ENCODE assay signal across 10 mouse cellular contexts in genomic region chr4:83214822-83215558, GRCm38 (mm10).
A peak's percentile ranks its signal among the peaks of the same experiment; 100 is the strongest.
DNase-seq lines count a peak whose midpoint lies in the region; ATAC-seq and TF ChIP-seq lines count a peak whose summit lies in the region.
"Had no signal": no experiment of that assay in that cellular context is flagged by ENCODE, and none has a peak within 500 bp of the region (broad histone marks: within the 10 kb centered on the region; RNA-seq: fewer than 3 reads in every experiment).

No protein-coding gene starts in this region.

- H3K27me3 ChIP-seq in stomach, embryonic 15.5 days (replicated peaks) = no peaks in the 10 kb centered on the region
- no peaks in the 10 kb centered on the region for H3K27me3 ChIP-seq in stomach, postnatal 0 days (ENCODE audit: control insufficient read depth, insufficient read depth, low read length)
- H3K27me3 ChIP-seq: neural tube, embryonic 13.5 days had no signal

- no peak overlapping the region for H3K9ac ChIP-seq in stomach, embryonic 15.5 days
- H3K9ac ChIP-seq in stomach, postnatal 0 days (ENCODE audit: low read length) = no peak overlapping the region
- H3K9ac ChIP-seq: neural tube, embryonic 13.5 days had no signal

- H3K9me3 ChIP-seq in stomach, embryonic 15.5 days = no peaks in the 10 kb centered on the region
- no peaks in the 10 kb centered on the region for H3K9me3 ChIP-seq in stomach, postnatal 0 days (ENCODE audit: control insufficient read depth, low read length)
- H3K9me3 ChIP-seq: neural tube, embryonic 13.5 days had no signal

- no peak for ATAC-seq in stomach, embryonic 15.5 days (ENCODE audit: insufficient read depth, low FRiP score, low read depth)
- ATAC-seq in stomach, postnatal 0 days (ENCODE audit: low FRiP score, low TSS enrichment) = no peak
- no peak for ATAC-seq in inflammation-experienced regulatory T-cells, adult 6 months

- no peaks in the 10 kb centered on the region for H3K36me3 ChIP-seq in stomach, embryonic 15.5 days
- no peaks in the 10 kb centered on the region for H3K36me3 ChIP-seq in stomach, postnatal 0 days (ENCODE audit: control insufficient read depth, insufficient read depth, low read length)
- H3K36me3 ChIP-seq: neural tube, embryonic 13.5 days had no signal

- H3K4me1 ChIP-seq in stomach, embryonic 15.5 days = 0 out of 2 replicates have a peak, but pooled peaks cover 7% of the 10 kb centered on the region
- H3K4me1 ChIP-seq in stomach, postnatal 0 days (replicated peaks; ENCODE audit: control insufficient read depth, insufficient read depth) = no peaks in the 10 kb centered on the region

- H3K27ac ChIP-seq in stomach, embryonic 15.5 days = peak overlapping the region; percentile 14; the same call in 1 of the 2 replicates
- H3K27ac ChIP-seq in stomach, postnatal 0 days (replicated peaks) = no peak overlapping the region
- H3K27ac ChIP-seq: neural tube, embryonic 13.5 days had no signal

- H3K4me2 ChIP-seq in stomach, embryonic 15.5 days = no peak overlapping the region
- no peak overlapping the region for H3K4me2 ChIP-seq in stomach, postnatal 0 days (replicated peaks; ENCODE audit: low read depth)
- H3K4me2 ChIP-seq: neural tube, embryonic 13.5 days had no signal

- TF ChIP-seq CTCF in stomach, postnatal 0 days (IDR thresholded peaks at IDR 0.05; ENCODE audit: low read depth) = no peak

- DNase-seq in adrenal gland, postnatal 14 days = peak; percentile 8
- DNase-seq in adrenal gland, adult 18-20 months (ENCODE audit: low spot score in 2 of 2) = no peak
- DNase-seq in stomach, postnatal 0 days (ENCODE audit: low spot score) = no peak
- peak; percentile 54 for DNase-seq in kidney, postnatal 14 days
- no peak for DNase-seq in thymus, postnatal 36 days
- no peak for DNase-seq in c-Kit-positive CD71-positive TER-119-positive erythroid progenitor cells, embryonic 14.5 days (ENCODE audit: low spot score)
- DNase-seq: liver had no signal

- H3K4me3 ChIP-seq in stomach, embryonic 15.5 days (replicated peaks) = no peak overlapping the region
- no peak overlapping the region for H3K4me3 ChIP-seq in stomach, postnatal 0 days (ENCODE audit: low read depth, low read length)
- H3K4me3 ChIP-seq: neural tube, embryonic 13.5 days had no signal

- WGBS in stomach, embryonic 15.5 days = 54% methylated on average over 9 of the region's 9 CpGs
- 44% methylated on average over 9 of the region's 9 CpGs for WGBS in stomach, postnatal 0 days

- TF ChIP-seq EP300 in stomach, postnatal 0 days (optimal IDR thresholded peaks at IDR 0.05) = no peak

Comparison
In these comparisons a context has a peak if more than half of its experiments do, and no peak if none do; other contexts are left out.
1. DNase-seq: peak in adrenal gland, postnatal 14 days (single experiment) and kidney, postnatal 14 days (single experiment); none in adrenal gland, adult 18-20 months (0 of 2), stomach, postnatal 0 days (single experiment), thymus, postnatal 36 days (0 of 2) and c-Kit-positive CD71-positive TER-119-positive erythroid progenitor cells, embryonic 14.5 days (single experiment).